Mouse (Mus musculus) ES-E14 (cell line): ENCODE measurements around the gene 5330417H12Rik. TPM values are rescaled to one million over a fixed set of nuclear protein-coding genes. Genes with fewer than 3 reads are reported as not detected.
A peak's percentile ranks its signal among the peaks of the same experiment; 100 is the strongest.

Experiments used
- DNase-seq: peaks from one replicate; pipeline ENCODE4 v3.0.0-alpha.2; 2013; ENCODE audit warnings: low read depth, low spot score
- H3K27ac ChIP-seq: 2 replicates; pipeline ENCODE4 v1.5.1; 2012; ENCODE audit warnings: low read depth, mild to moderate bottlenecking, low read length, moderate library complexity, mixed read lengths; ENCODE audit not compliant: poor library complexity, insufficient read depth, severe bottlenecking
- H3K36me3 ChIP-seq: 2 replicates; pipeline ENCODE4 v1.6.1; 2012; ENCODE audit warnings: mild to moderate bottlenecking, low read length, moderate library complexity, mixed read lengths; ENCODE audit not compliant: control insufficient read depth, poor library complexity, insufficient read depth, severe bottlenecking
- H3K4me1 ChIP-seq, 2 experiments: fragments of 150-350 bp in 1 of 2; sonication (generic) in 1 of 2; 2 replicates each; pipeline ENCODE4 v1.6.1; 2012; ENCODE audit warnings: low read length in 2 of 2, mild to moderate bottlenecking in 1 of 2, mixed read lengths in 1 of 2; ENCODE audit not compliant: control insufficient read depth in 2 of 2, insufficient read depth in 2 of 2, poor library complexity in 1 of 2
- H3K4me3 ChIP-seq, 2 experiments: fragments of 150-350 bp in 1 of 2; sonication (generic) in 1 of 2; 2 replicates each; pipeline ENCODE4 v1.5.1; 2012; ENCODE audit warnings: low read length in 2 of 2, low read depth in 1 of 2, mild to moderate bottlenecking in 1 of 2, mixed read lengths in 1 of 2; ENCODE audit not compliant: insufficient read depth in 1 of 2, poor library complexity in 1 of 2, severe bottlenecking in 1 of 2
- H3K9ac ChIP-seq: 2 replicates; pipeline ENCODE4 v1.6.1; 2012; ENCODE audit warnings: low read depth, mild to moderate bottlenecking, low read length, mixed read lengths; ENCODE audit not compliant: poor library complexity, insufficient read depth, severe bottlenecking
- H3K9me3 ChIP-seq: fragments of 150-350 bp; sonication (generic); 2 replicates; pipeline ENCODE4 v1.6.1; 2012; ENCODE audit warnings: low read depth, mild to moderate bottlenecking, low read length; ENCODE audit not compliant: control insufficient read depth, insufficient read depth
- CHD2 ChIP-seq: IDR thresholded peaks from 2 replicates; pipeline ENCODE4 v1.6.1; 2014; ENCODE audit warnings: mild to moderate bottlenecking, low read depth, low read length, inconsistent platforms
- HCFC1 ChIP-seq: IDR thresholded peaks from 2 replicates; pipeline ENCODE4 v1.6.1; 2012; ENCODE audit warnings: low read length, inconsistent platforms, borderline replicate concordance; ENCODE audit not compliant: insufficient read depth
- MAFK ChIP-seq: IDR thresholded peaks from 2 replicates; pipeline ENCODE4 v1.6.1; 2014; ENCODE audit warnings: mild to moderate bottlenecking, low read depth, low read length, inconsistent platforms; ENCODE audit not compliant: insufficient read depth
- ZC3H11A ChIP-seq: IDR thresholded peaks from 2 replicates; pipeline ENCODE4 v1.6.1; 2012; ENCODE audit warnings: low read depth, mild to moderate bottlenecking, inconsistent platforms, low read length, borderline replicate concordance
- ZNF384 ChIP-seq: IDR thresholded peaks from 2 replicates; pipeline ENCODE4 v1.6.1; 2012; ENCODE audit warnings: low read depth, low read length, inconsistent platforms
- in situ Hi-C, 2 experiments: fragments of 600-800 bp; cut with MboI; formaldehyde crosslinking; loops; one replicate each; pipeline ENCODE4 v1.15.1; 2025; ENCODE audit warnings: low sequenced_read_pairs in 2 of 2, inconsistent platforms in 1 of 2; ENCODE audit not compliant: unreplicated experiment in 2 of 2
- total RNA-seq: library from RNA; depleted of rRNA; stranded (reverse); fragments of 300-350 nt; gene quantifications from 2 replicates; pipeline ENCODE4 v1.2.3, GENCODE M21; 2012; rRNA removed

Gene 5330417H12Rik
- total RNA-seq, 1 experiment = not detected

DNA sequence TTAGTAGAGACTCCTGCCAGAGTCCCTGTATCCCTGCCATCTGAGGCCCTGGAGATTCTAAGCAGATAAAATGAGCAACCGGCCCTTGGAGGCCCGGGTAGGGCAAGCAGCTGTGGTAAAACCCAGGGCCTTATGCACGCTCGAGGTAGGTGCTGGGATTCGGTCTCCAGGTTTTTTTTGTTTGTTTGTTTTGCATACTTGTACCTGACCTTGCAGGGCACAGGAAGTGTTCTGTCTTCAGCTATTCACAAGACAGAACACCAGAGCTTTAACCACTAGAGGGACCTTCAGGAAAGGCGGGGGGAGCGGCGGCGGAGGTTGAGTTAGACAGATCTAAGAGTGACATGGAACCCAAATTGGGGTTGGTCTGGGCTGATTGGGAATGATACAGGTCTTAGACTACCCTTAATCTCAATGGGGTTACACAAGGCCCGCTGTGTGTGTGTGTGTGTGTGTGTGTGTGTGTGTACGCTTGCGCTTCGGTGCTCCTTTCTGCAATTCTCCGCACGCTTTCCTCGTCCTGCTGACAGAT lies 30.6 kb downstream of the 5330417H12Rik start:
- peak overlapping the region; percentile 41; the same call in 1 of the 2 replicates for H3K9ac ChIP-seq
- TF ChIP-seq HCFC1 (no peak), CHD2 (no peak), ZC3H11A (no peak), ZNF384 (0 out of 2 replicates have a peak, but pooled peaks have one; percentile 50)
- in situ Hi-C loops = no loop called here
- no peaks in the 10 kb centered on the region for H3K36me3 ChIP-seq
- peaks cover 4% of the 10 kb centered on the region in 2 experiments; a peak in 2 of 4 replicates for H3K4me1 ChIP-seq
- peak; percentile 66 for DNase-seq
- no peaks in the 10 kb centered on the region for H3K9me3 ChIP-seq
- H3K27ac ChIP-seq = peak overlapping the region; percentile 15; the same call in 1 of the 2 replicates
- H3K4me3 ChIP-seq = peak overlapping the region; percentile 75 to 97

- peak overlapping the region; percentile 15; the same call in 1 of the 2 replicates for H3K27ac ChIP-seq
- in situ Hi-C loops = no loop called here
- H3K9ac ChIP-seq = no peak overlapping the region
- TF ChIP-seq ZC3H11A = no peak
- no peak for TF ChIP-seq ZNF384
- no peak for TF ChIP-seq CHD2
- TF ChIP-seq HCFC1 = no peak
- no peak for TF ChIP-seq MAFK
- DNase-seq = no peak
- no peaks in the 10 kb centered on the region for H3K9me3 ChIP-seq
- no peaks in the 10 kb centered on the region for H3K36me3 ChIP-seq
- H3K4me1 ChIP-seq = peaks cover 4% of the 10 kb centered on the region in 2 experiments; a peak in 2 of 4 replicates
- peak overlapping the region; percentile 75 to 97; a peak in 2 of 4 replicates for H3K4me3 ChIP-seq
Measured at GRCm38 (mm10) chr7:107593904-107594303, 31.1 kb downstream of the 5330417H12Rik start.

DNA sequence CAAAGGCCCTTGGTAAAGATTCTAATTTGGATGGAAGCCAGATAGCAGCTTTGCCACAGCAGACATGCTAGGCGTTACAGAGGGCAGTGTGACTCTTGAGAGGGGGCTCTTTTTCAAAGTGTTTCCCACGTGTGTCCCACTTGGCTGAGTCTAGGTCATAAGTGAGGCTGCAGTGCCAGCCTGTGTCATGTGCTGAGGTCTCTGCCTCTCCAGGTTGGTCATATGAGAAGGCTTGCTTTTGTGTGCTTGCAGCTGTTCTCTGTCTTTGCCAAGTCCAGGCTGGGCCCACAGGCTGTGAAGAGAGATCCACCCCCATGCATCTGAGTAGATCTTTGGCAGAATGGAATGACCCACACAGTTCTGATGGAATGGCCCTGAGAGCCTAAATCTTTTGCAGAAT lies 32.3 kb downstream of the 5330417H12Rik start:
- in situ Hi-C loops = no loop called here
- no peaks in the 10 kb centered on the region for H3K9me3 ChIP-seq
- no peak overlapping the region for H3K4me3 ChIP-seq
- TF ChIP-seq ZC3H11A = no peak
- TF ChIP-seq MAFK = no peak
- no peak for TF ChIP-seq CHD2
- no peak for TF ChIP-seq HCFC1
- TF ChIP-seq ZNF384 = no peak
- no peak overlapping the region for H3K9ac ChIP-seq
- H3K36me3 ChIP-seq = no peaks in the 10 kb centered on the region
- H3K27ac ChIP-seq = no peak overlapping the region
- peaks cover 4% of the 10 kb centered on the region in 2 experiments; a peak in 2 of 4 replicates for H3K4me1 ChIP-seq
- no peak for DNase-seq

DNA sequence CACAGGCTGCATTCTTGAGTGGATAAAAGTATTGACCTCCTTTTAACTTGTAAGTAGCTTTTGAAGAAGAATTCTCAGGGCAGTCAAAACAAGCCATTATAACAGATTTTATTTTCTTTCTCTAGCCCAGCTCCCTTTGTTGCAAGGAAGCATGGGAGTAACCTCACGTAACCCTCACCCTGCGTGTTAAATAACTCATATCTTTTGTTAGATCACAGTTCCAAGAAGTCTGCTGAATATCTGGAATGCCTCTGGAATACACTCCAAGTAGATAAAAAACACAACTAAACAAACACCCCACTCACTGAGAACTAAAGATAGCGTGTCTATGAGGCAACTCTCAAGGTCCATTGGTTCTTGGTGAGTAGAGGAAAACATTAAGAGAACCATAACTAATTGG lies 50.7 kb downstream of the 5330417H12Rik start:
- Histone ChIP-seq H3K27ac (no peak overlapping the region), H3K36me3 (no peaks in the 10 kb centered on the region), H3K9me3 (no peaks in the 10 kb centered on the region), H3K4me3 (no peak overlapping the region), H3K4me1 (no peaks in the 10 kb centered on the region), H3K9ac (no peak overlapping the region)
- in situ Hi-C loops = loop anchor here in 1 of 2 experiments (25.0 kb wide), 1 partner anchor 362 kb away; the partner anchor contains the start of gene Rbmxl2
- DNase-seq = no peak
- TF ChIP-seq ZNF384 (no peak), MAFK (no peak), CHD2 (no peak), ZC3H11A (no peak), HCFC1 (no peak)

Other genes starting within 250 kb of the 5330417H12Rik start
- gene Olfml1, start 57.7 kb downstream of the 5330417H12Rik start, total RNA-seq = 0.94 and 2.7 TPM in 2 replicates
- gene Ppfibp2, start 30.0 kb downstream of the 5330417H12Rik start, total RNA-seq = 6.0 and 10.8 TPM in 2 replicates
- 0.62 and 0.85 TPM in 2 replicates for gene Cyb5r2, start 132.9 kb upstream of the 5330417H12Rik start, total RNA-seq
- not detected in 2 replicates for gene Ovch2, start 176.0 kb upstream of the 5330417H12Rik start, total RNA-seq
- not detected in 2 replicates for gene Olfr467, start 187.1 kb upstream of the 5330417H12Rik start, total RNA-seq
- not detected in 2 replicates for gene Olfr469, start 200.4 kb upstream of the 5330417H12Rik start, total RNA-seq
- not detected in 2 replicates for gene Olfr470, start 222.3 kb upstream of the 5330417H12Rik start, total RNA-seq